Mouse (Mus musculus) c-Kit-positive CD71-positive TER-119-positive erythroid progenitor cells, embryonic 14.5 days (primary cell): ENCODE results near the gene Klf15.

Experiments
- DNase-seq: peaks from one replicate; pipeline ENCODE4 v3.0.0-alpha.2; 2013; ENCODE audit warnings: low spot score

Klf15 gene

GRCm38 (mm10) chr6:90462181-90462706 lies at the start of gene Klf15:
TSS of gene Klf15 (plus strand) at chr6:90462576.
- no peak for DNase-seq

- DNase-seq: peak; percentile 66
These were observed 39.8 kb upstream of the Klf15 start for GRCm38 (mm10) chr6:90422565-90422964.

GRCm38 (mm10) chr6:90425361-90425760 lies 37.0 kb upstream of the Klf15 start:
- DNase-seq: no peak

- no peak for DNase-seq
These were observed 36.4 kb upstream of the Klf15 start for GRCm38 (mm10) chr6:90426003-90426402.

- DNase-seq: peak; percentile 18
These were observed 33.9 kb upstream of the Klf15 start, which contains the start of gene Cfap100 for GRCm38 (mm10) chr6:90428380-90428974. TSS of gene Cfap100 (minus strand) at chr6:90428797.

GRCm38 (mm10) chr6:90429911-90430310 lies 32.5 kb upstream of the Klf15 start:
- no peak for DNase-seq

- DNase-seq: no peak
These were observed 30.9 kb upstream of the Klf15 start for GRCm38 (mm10) chr6:90431487-90431886.

GRCm38 (mm10) chr6:90434687-90435086 lies 27.7 kb upstream of the Klf15 start:
- DNase-seq: no peak

- peak; percentile 27 for DNase-seq
These were observed 27.2 kb upstream of the Klf15 start for GRCm38 (mm10) chr6:90435195-90435618.

- DNase-seq: no peak
These were observed 26.0 kb upstream of the Klf15 start for GRCm38 (mm10) chr6:90436192-90436907.

- no peak for DNase-seq
These were observed 25.3 kb upstream of the Klf15 start for GRCm38 (mm10) chr6:90437041-90437440.

GRCm38 (mm10) chr6:90446883-90447282 lies 15.5 kb upstream of the Klf15 start:
- no peak for DNase-seq

GRCm38 (mm10) chr6:90450179-90450578 lies 12.2 kb upstream of the Klf15 start:
- peak; percentile 17 for DNase-seq

- DNase-seq: no peak
These were observed 11.7 kb upstream of the Klf15 start for GRCm38 (mm10) chr6:90450697-90451096.

- DNase-seq: no peak
These were observed 10.9 kb upstream of the Klf15 start for GRCm38 (mm10) chr6:90451512-90451911.

- DNase-seq: no peak
These were observed 9.8 kb upstream of the Klf15 start for GRCm38 (mm10) chr6:90452603-90453002.

GRCm38 (mm10) chr6:90453751-90454150 lies 8.6 kb upstream of the Klf15 start:
- DNase-seq: no peak

- DNase-seq: no peak
These were observed 5.0 kb upstream of the Klf15 start for GRCm38 (mm10) chr6:90457421-90457820.

GRCm38 (mm10) chr6:90461181-90461580 lies 1.2 kb upstream of the Klf15 start:
- DNase-seq: no peak

GRCm38 (mm10) chr6:90461771-90462170 lies 605 bp upstream of the Klf15 start:
- DNase-seq: no peak

- DNase-seq: no peak
These were observed 458 bp downstream of the Klf15 start for GRCm38 (mm10) chr6:90462841-90463227.

GRCm38 (mm10) chr6:90463228-90463862 lies 969 bp downstream of the Klf15 start:
- no peak for DNase-seq

GRCm38 (mm10) chr6:90463890-90464421 lies 1.6 kb downstream of the Klf15 start:
- no peak for DNase-seq
